Mouse (Mus musculus): ENCODE data around the gene Fbln5.
A peak's percentile ranks its signal among the peaks of the same experiment; 100 is the strongest.

Gene Fbln5

DNA sequence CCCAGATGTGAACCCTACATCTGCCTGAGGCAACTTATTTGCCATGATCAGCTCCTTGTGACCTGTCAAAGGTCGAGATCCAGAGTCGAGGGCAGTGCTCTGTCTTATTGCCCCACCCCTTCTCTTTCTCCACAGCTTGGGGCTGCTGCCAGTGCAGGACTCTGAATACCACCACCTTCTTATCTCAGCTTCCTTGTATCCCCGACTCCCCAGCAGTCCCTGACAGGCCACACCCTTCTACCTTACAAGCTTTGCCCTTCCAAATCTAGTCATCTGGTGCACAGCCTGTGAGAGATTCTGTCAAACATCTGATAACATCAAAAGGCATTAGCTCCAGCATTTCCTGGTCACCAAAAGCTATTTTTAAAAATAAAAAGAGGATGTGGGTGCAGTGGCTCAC is 2.7 kb upstream of the Fbln5 start:
- no peak for DNase-seq (ENCODE audit: low read depth, low spot score)
- no peaks in the 10 kb centered on the region for H3K36me3 ChIP-seq (ENCODE audit: control insufficient read depth, insufficient read depth, low read length, poor library complexity, severe bottlenecking)

GRCm38 (mm10) chr12:101819570-101819969 is 715 bp upstream of the Fbln5 start:
- Histone ChIP-seq H3K27me3 (ENCODE audit: control insufficient read depth, insufficient read depth, low read length, poor library complexity, severe bottlenecking) (no peaks in the 10 kb centered on the region), H3K36me3 (ENCODE audit: control insufficient read depth, insufficient read depth, low read length, poor library complexity, severe bottlenecking) (no peaks in the 10 kb centered on the region)
- no peak for DNase-seq (ENCODE audit: low read depth, low spot score)

More for the DNA sequence above, 2.7 kb upstream of the Fbln5 start:
- H3K27me3 ChIP-seq (ENCODE audit: control insufficient read depth, insufficient read depth, low read length, poor library complexity, severe bottlenecking) = no peaks in the 10 kb centered on the region

DNA sequence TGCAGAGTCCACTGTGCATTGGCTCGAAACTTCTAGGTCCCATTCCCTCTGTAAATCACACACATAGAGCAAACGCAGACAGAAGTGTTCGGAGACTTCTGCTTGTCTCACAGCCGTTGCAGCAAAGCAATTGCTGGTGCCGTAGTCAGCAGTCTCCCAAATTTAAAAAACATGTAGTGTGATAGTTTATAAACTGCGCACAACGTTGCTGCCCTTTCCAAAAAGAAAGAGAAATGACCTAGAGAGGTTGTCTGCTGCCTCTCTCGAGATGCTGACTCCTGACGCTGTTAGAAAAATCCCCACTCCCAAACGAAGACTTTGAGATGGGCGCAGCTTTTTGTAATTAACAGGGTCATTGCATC is 628 bp downstream of the Fbln5 start:
- no peaks in the 10 kb centered on the region for H3K27me3 ChIP-seq (ENCODE audit: control insufficient read depth, insufficient read depth, low read length, poor library complexity, severe bottlenecking)
- no peaks in the 10 kb centered on the region for H3K36me3 ChIP-seq (ENCODE audit: control insufficient read depth, insufficient read depth, low read length, poor library complexity, severe bottlenecking)
- no peak for DNase-seq (ENCODE audit: low read depth, low spot score)

- DNase-seq (ENCODE audit: low read depth, low spot score) = peak; percentile 18
These were observed 2.0 kb downstream of the Fbln5 start for GRCm38 (mm10) chr12:101816810-101817209.

DNA sequence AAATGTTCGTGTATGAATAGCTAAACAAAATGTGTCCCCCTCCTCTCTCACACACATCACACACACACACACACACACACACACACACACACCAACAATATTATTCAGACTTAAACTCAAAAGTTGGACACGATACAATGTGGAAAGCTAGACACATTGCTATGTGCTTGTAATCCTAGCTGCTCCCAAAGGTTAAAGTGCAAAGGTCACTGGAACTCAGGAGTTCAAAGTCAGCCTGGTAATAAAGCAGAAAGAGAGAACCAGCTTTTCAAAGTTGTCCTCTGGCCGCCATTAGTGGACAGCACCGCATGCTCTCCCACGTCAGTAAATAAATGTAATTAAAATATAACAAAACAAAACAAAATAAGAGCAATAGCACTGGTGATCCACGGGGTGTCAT is 3.1 kb downstream of the Fbln5 start:
- H3K36me3 ChIP-seq (ENCODE audit: control insufficient read depth, insufficient read depth, low read length, poor library complexity, severe bottlenecking) = no peaks in the 10 kb centered on the region
- no peaks in the 10 kb centered on the region for H3K27me3 ChIP-seq (ENCODE audit: control insufficient read depth, insufficient read depth, low read length, poor library complexity, severe bottlenecking)
- DNase-seq (ENCODE audit: low read depth, low spot score) = no peak

More at GRCm38 (mm10) chr12:101816810-101817209, 2.0 kb downstream of the Fbln5 start:
- Histone ChIP-seq H3K36me3 (ENCODE audit: control insufficient read depth, insufficient read depth, low read length, poor library complexity, severe bottlenecking) (no peaks in the 10 kb centered on the region), H3K27me3 (ENCODE audit: control insufficient read depth, insufficient read depth, low read length, poor library complexity, severe bottlenecking) (no peaks in the 10 kb centered on the region)

DNA sequence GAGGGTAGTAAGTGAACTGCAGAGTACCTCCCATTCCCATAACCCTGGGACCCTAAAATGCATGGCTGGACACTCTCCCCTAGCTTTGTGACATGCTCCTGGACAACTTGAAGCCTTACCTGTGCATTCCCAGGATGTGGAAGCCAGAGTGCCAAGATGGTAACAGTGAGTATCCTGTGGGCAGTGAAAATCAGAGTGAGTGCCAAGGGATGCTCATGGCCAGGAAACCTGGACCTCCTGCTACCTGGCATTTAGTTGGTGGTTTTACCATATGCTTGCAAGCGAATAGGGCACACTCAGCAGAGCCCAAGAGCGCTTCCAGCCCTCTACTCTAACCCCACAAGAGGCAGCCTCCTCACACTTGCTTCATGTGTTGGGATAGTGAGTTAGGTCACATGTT is 4.4 kb downstream of the Fbln5 start:
- Histone ChIP-seq H3K27me3 (ENCODE audit: control insufficient read depth, insufficient read depth, low read length, poor library complexity, severe bottlenecking) (no peaks in the 10 kb centered on the region), H3K36me3 (ENCODE audit: control insufficient read depth, insufficient read depth, low read length, poor library complexity, severe bottlenecking) (no peaks in the 10 kb centered on the region)
- no peak for DNase-seq (ENCODE audit: low read depth, low spot score)

DNA sequence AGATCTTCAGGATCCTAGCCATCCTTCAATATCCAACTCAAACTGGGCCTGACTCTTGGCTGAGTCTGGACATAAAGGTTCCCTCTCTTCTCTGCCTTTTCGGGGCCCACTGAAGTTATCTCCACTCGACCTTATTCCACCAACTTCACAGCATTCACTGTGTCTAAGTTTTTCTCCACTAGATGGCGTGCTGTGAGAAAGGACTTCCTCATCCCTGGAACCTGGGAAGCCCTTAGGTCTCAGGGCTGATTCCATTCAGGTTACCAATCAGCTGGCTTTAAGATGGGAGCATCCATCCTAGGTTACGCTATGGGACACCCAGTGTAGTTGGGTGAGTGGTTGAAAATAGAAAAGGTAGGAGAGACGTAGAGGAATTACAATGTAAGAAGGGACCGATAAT is 7.7 kb downstream of the Fbln5 start:
- DNase-seq (ENCODE audit: low read depth, low spot score) = peak; percentile 16
- no peaks in the 10 kb centered on the region for H3K36me3 ChIP-seq (ENCODE audit: control insufficient read depth, insufficient read depth, low read length, poor library complexity, severe bottlenecking)

DNA sequence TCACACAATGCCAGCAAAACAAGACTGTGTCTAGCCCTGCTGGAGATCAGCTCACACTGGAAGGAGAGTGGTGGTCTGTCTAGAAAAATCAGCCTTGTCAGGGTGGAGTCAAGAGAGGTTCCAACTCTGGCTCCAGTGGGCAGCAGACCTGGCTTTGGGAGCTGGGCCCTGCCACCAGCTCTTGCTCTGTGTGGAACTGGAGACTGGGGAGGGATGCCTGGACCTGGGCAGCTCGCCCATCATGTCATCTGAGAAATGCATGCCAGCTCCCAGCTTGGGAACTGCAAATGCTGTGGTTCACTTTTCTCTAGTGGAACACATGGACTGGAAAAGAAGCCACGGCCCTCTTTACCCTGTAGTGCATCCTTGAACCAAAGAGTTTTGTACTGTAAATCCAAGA is 8.3 kb downstream of the Fbln5 start:
- no peak for DNase-seq (ENCODE audit: low read depth, low spot score)
- Histone ChIP-seq H3K27me3 (ENCODE audit: control insufficient read depth, insufficient read depth, low read length, poor library complexity, severe bottlenecking) (no peaks in the 10 kb centered on the region), H3K36me3 (ENCODE audit: control insufficient read depth, insufficient read depth, low read length, poor library complexity, severe bottlenecking) (no peaks in the 10 kb centered on the region)

More for the DNA sequence above, 7.7 kb downstream of the Fbln5 start:
- no peaks in the 10 kb centered on the region for H3K27me3 ChIP-seq (ENCODE audit: control insufficient read depth, insufficient read depth, low read length, poor library complexity, severe bottlenecking)

DNA sequence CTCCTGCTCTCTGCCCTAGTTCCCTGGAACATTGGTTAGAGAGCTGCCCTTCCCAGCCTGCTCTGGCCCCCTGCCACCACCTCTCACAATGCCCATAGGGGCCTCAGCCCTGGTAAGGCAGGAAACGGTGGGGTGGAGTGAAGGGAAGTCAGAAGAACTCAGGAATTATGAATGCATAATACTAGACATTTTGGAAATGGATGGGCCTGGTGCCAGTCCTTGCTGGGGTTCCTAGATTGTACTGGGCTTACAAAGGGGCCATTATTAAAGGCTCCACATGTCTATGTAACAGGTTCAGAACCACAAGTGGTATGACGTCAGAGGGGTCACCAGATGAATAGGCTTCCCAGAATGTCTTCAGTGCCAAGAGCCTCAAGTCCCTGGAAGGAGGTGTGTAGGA is 11.5 kb downstream of the Fbln5 start:
- Histone ChIP-seq H3K36me3 (ENCODE audit: control insufficient read depth, insufficient read depth, low read length, poor library complexity, severe bottlenecking) (no peaks in the 10 kb centered on the region), H3K27me3 (ENCODE audit: control insufficient read depth, insufficient read depth, low read length, poor library complexity, severe bottlenecking) (no peaks in the 10 kb centered on the region)
- no peak for DNase-seq (ENCODE audit: low read depth, low spot score)

DNA sequence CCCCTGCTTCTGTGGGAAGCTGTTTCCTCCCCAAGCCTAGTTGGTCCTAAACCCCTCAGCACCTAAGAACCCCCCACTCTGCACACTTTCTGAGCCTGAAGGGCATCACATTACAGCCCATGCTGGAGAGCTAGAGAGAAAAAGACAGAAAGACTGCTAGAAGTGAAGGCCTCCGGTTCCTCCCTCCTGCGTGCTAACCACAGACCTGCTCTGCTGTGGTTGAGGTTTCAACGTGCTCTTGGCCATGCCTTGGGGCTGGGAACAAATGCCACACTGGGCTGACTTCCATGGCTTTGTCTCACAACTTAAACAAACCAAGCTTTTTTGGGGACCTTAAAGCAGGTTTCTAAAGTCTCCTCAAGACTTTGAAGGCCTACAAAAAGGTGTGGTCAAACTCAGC is 16.4 kb downstream of the Fbln5 start:
- H3K36me3 ChIP-seq (ENCODE audit: control insufficient read depth, insufficient read depth, low read length, poor library complexity, severe bottlenecking) = no peaks in the 10 kb centered on the region
- no peak for DNase-seq (ENCODE audit: low read depth, low spot score)
- no peaks in the 10 kb centered on the region for H3K27me3 ChIP-seq (ENCODE audit: control insufficient read depth, insufficient read depth, low read length, poor library complexity, severe bottlenecking)

DNA sequence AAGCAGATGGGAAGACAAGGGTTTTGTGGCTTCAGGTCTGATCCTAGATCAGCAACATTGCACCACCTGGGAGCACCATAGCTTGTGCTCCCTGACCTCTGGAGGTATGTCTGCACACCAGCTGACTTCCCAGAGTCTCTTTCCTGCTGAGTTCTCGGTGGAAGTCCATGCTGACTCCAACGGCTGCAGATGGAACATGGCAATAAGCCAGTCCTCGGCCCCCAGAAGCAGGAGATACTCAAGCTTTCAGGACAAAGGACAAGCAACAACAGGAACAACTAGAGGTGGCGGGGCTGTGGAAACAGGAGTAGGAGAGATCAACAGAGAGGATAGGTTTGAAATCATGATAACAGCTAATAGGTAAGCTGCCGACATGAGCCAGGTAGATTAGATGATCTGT is 17.1 kb downstream of the Fbln5 start:
- H3K27me3 ChIP-seq (ENCODE audit: control insufficient read depth, insufficient read depth, low read length, poor library complexity, severe bottlenecking) = no peaks in the 10 kb centered on the region
- DNase-seq (ENCODE audit: low read depth, low spot score) = no peak

DNA sequence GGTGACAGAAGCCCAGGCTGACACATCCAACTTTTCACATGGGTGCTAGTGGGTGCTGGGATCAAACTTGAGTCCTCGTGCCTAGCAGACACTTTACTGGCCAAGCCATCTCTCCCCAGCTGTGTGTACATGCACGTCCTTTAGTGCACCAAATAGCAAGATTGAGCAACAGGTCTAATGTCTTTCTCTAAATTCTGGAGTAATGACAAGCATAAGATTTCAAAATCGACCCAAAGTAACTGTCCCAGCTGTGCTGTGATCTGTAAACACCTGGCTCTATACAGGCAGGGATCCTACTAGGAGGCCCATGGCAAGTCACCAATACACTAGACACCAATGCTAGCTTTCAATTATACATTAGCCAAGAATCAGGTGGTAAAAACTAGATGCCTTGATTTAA is 17.8 kb downstream of the Fbln5 start:
- H3K36me3 ChIP-seq (ENCODE audit: control insufficient read depth, insufficient read depth, low read length, poor library complexity, severe bottlenecking) = no peaks in the 10 kb centered on the region
- DNase-seq (ENCODE audit: low read depth, low spot score) = no peak
- H3K27me3 ChIP-seq (ENCODE audit: control insufficient read depth, insufficient read depth, low read length, poor library complexity, severe bottlenecking) = no peaks in the 10 kb centered on the region

More for the DNA sequence above, 17.1 kb downstream of the Fbln5 start:
- no peaks in the 10 kb centered on the region for H3K36me3 ChIP-seq (ENCODE audit: control insufficient read depth, insufficient read depth, low read length, poor library complexity, severe bottlenecking)

- no peaks in the 10 kb centered on the region for H3K36me3 ChIP-seq (ENCODE audit: control insufficient read depth, insufficient read depth, low read length, poor library complexity, severe bottlenecking)
- H3K27me3 ChIP-seq (ENCODE audit: control insufficient read depth, insufficient read depth, low read length, poor library complexity, severe bottlenecking) = no peaks in the 10 kb centered on the region; the same call in 1 of the 2 replicates
- DNase-seq (ENCODE audit: low read depth, low spot score) = no peak
These were observed 20.5 kb downstream of the Fbln5 start for GRCm38 (mm10) chr12:101798189-101798922.

DNA sequence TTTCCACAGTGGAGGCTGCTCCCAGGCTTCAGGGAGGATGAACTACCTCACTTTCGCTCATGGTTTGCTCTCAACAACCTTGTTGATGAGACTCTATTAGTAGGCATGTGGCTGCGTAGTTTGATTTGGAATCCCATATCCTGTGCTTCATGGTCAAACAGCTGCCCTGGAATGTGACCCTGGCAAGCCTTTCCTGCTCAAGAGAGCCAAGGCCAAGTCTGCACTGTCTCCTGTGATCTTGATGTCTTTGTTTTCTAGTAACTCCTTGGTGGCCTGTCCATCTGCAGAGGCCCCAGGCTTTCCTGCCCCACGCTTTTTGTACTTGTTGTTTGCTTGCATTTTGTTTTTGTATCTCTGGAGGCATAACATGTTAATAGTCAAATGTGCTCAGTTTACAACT is 24.4 kb downstream of the Fbln5 start:
- Histone ChIP-seq H3K36me3 (ENCODE audit: control insufficient read depth, insufficient read depth, low read length, poor library complexity, severe bottlenecking) (no peaks in the 10 kb centered on the region), H3K27me3 (ENCODE audit: control insufficient read depth, insufficient read depth, low read length, poor library complexity, severe bottlenecking) (no peaks in the 10 kb centered on the region; the same call in 1 of the 2 replicates)
- DNase-seq (ENCODE audit: low read depth, low spot score) = no peak

DNA sequence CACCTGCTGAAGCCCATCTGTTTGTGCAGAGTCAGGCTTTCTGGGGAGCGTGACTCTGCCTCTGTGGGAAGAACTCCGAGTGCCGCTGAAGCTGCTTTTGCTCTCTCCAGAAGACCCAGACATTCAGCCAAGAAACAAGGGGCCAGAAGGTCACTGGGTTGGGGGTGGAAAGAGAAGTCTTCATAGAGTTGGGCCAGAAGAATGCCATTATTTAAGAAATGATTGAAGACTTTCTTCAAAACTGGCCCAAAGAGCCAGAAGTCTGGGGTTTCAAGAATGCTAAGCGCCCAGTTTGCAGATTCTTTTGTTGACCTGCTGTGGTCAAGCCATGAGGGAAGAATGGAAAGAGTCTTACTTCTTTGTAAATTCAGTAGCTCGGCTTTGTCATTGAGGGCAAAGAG is 25.6 kb downstream of the Fbln5 start:
- no peak for DNase-seq (ENCODE audit: low read depth, low spot score)
- Histone ChIP-seq H3K36me3 (ENCODE audit: control insufficient read depth, insufficient read depth, low read length, poor library complexity, severe bottlenecking) (no peaks in the 10 kb centered on the region), H3K27me3 (ENCODE audit: control insufficient read depth, insufficient read depth, low read length, poor library complexity, severe bottlenecking) (no peaks in the 10 kb centered on the region; the same call in 1 of the 2 replicates)

DNA sequence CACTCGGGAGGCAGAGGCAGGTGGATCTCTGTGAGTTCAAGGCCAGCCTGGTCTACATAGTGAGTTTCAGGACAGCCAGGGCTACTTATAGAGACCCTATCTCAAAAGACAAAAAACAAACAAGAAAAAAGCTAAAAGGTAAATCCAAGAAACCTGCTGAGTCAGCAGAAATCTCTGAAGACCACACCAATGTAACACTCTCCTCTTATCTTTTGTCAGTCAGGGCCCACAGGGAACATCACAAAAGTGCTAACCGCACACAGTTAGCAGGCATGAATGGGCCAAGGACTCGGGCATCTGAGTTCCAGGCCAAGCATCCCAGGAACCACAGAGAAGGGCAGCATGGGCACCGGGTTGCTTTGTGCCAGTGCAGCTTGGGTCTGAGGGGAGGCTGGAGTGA is 26.2 kb downstream of the Fbln5 start:
- H3K36me3 ChIP-seq (ENCODE audit: control insufficient read depth, insufficient read depth, low read length, poor library complexity, severe bottlenecking) = no peaks in the 10 kb centered on the region
- no peaks in the 10 kb centered on the region; the same call in 1 of the 2 replicates for H3K27me3 ChIP-seq (ENCODE audit: control insufficient read depth, insufficient read depth, low read length, poor library complexity, severe bottlenecking)
- DNase-seq (ENCODE audit: low read depth, low spot score) = no peak

All from splenic B cell, adult 2 months (primary cell).